8 mouse cellular contexts compared by ENCODE assay signal in the genomic region with DNA sequence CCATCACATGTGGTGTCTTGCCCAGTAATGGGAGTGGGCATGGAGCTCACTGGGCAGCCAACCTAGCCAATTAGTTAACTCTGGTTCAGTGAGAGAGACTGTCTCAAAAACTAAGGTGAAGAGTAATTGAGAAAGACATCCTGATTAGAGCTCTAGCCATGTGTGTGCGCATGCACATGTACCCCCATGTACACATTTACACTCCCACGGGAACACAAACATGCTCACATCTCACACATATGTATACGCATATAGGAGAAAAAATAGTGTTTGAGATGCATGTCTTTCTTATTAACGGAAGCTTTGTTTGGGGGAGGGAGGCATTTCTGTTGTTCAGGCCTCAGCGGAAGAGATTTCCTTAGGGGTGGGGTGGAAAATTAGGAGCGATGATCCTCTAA.
DNase-seq lines count a peak whose midpoint lies in the region; ATAC-seq lines count a peak whose summit lies in the region.

No protein-coding gene starts in this region.

- H3K4me2 ChIP-seq in kidney, embryonic 14.5 days (replicated peaks; ENCODE audit: low read depth, low read length): peak overlapping the region; percentile 78
- H3K4me2 ChIP-seq in embryonic facial prominence, embryonic 12.5 days (replicated peaks): peak overlapping the region; percentile 68
- peak overlapping the region; percentile 75 for H3K4me2 ChIP-seq in hindbrain, embryonic 14.5 days (replicated peaks)
- H3K4me2 ChIP-seq in midbrain, embryonic 13.5 days (replicated peaks): peak overlapping the region; percentile 57

- 0 out of 2 replicates have a peak, but pooled peaks have one; percentile 16 for ATAC-seq in kidney, embryonic 14.5 days (ENCODE audit: low FRiP score, low TSS enrichment)
- no peak for ATAC-seq in embryonic facial prominence, embryonic 12.5 days (ENCODE audit: insufficient number of reproducible peaks, insufficient read depth, low FRiP score, low TSS enrichment)
- ATAC-seq in hindbrain, embryonic 14.5 days (ENCODE audit: low FRiP score): peak; percentile 5; the same call in 1 of the 2 replicates
- peak; percentile 46 for ATAC-seq in midbrain, embryonic 13.5 days

- peak overlapping the region; percentile 38 for H3K4me3 ChIP-seq in kidney, embryonic 14.5 days (ENCODE audit: low read length)
- H3K4me3 ChIP-seq in embryonic facial prominence, embryonic 12.5 days: peak overlapping the region; percentile 34
- H3K4me3 ChIP-seq in hindbrain, embryonic 14.5 days (replicated peaks; ENCODE audit: low read length): peak overlapping the region; percentile 36
- peak overlapping the region; percentile 35 for H3K4me3 ChIP-seq in midbrain, embryonic 13.5 days (replicated peaks)

- H3K4me1 ChIP-seq in kidney, embryonic 14.5 days (ENCODE audit: control insufficient read depth, insufficient read depth, low read length): peaks cover 5% of the 10 kb centered on the region; the same call in 1 of the 2 replicates
- peaks cover 10% of the 10 kb centered on the region; the same call in 1 of the 2 replicates for H3K4me1 ChIP-seq in embryonic facial prominence, embryonic 12.5 days
- peaks cover 24% of the 10 kb centered on the region for H3K4me1 ChIP-seq in hindbrain, embryonic 14.5 days (replicated peaks; ENCODE audit: control insufficient read depth, insufficient read depth, low read length)
- H3K4me1 ChIP-seq in midbrain, embryonic 13.5 days (replicated peaks): peaks cover 31% of the 10 kb centered on the region

- H3K36me3 ChIP-seq in kidney, embryonic 14.5 days (ENCODE audit: control insufficient read depth, insufficient read depth, low read length): no peaks in the 10 kb centered on the region
- no peaks in the 10 kb centered on the region for H3K36me3 ChIP-seq in embryonic facial prominence, embryonic 12.5 days
- H3K36me3 ChIP-seq in hindbrain, embryonic 14.5 days (replicated peaks; ENCODE audit: control insufficient read depth, insufficient read depth): no peaks in the 10 kb centered on the region
- H3K36me3 ChIP-seq in midbrain, embryonic 13.5 days: no peaks in the 10 kb centered on the region

- DNase-seq in kidney, postnatal 4 days: no peak
- DNase-seq in hindbrain, embryonic 14.5 days (ENCODE audit: low spot score): peak; percentile 49
- no peak for DNase-seq in urinary bladder, adult 2 months (ENCODE audit: low spot score)
- DNase-seq in right cerebral cortex, postnatal 25 days: no peak
- DNase-seq in ovary, postnatal 14 days (ENCODE audit: low spot score): no peak

- WGBS in kidney, embryonic 14.5 days: 42% methylated on average over 6 of the region's 6 CpGs
- WGBS in embryonic facial prominence, embryonic 12.5 days: 39% methylated on average over 6 of the region's 6 CpGs
- 29% methylated on average over 6 of the region's 6 CpGs for WGBS in hindbrain, embryonic 14.5 days
- WGBS in midbrain, embryonic 13.5 days: 27% methylated on average over 6 of the region's 6 CpGs

- H3K27ac ChIP-seq in kidney, embryonic 14.5 days (ENCODE audit: low read depth, low read length): no peak overlapping the region
- no peak overlapping the region for H3K27ac ChIP-seq in embryonic facial prominence, embryonic 12.5 days
- H3K27ac ChIP-seq in hindbrain, embryonic 14.5 days: peak overlapping the region; percentile 99
- peak overlapping the region; percentile 94 for H3K27ac ChIP-seq in midbrain, embryonic 13.5 days

- H3K27me3 ChIP-seq in kidney, embryonic 14.5 days (ENCODE audit: control insufficient read depth, insufficient read depth, low read length): no peaks in the 10 kb centered on the region
- 0 out of 2 replicates have a peak, but pooled peaks cover 2% of the 10 kb centered on the region for H3K27me3 ChIP-seq in embryonic facial prominence, embryonic 12.5 days
- H3K27me3 ChIP-seq in hindbrain, embryonic 14.5 days (ENCODE audit: control insufficient read depth, insufficient read depth, low read length): no peaks in the 10 kb centered on the region
- H3K27me3 ChIP-seq in midbrain, embryonic 13.5 days: no peaks in the 10 kb centered on the region

- peak overlapping the region; percentile 53; the same call in 1 of the 2 replicates for H3K9ac ChIP-seq in kidney, embryonic 14.5 days (ENCODE audit: low read depth, low read length)
- peak overlapping the region; percentile 41; the same call in 1 of the 2 replicates for H3K9ac ChIP-seq in embryonic facial prominence, embryonic 12.5 days
- peak overlapping the region; percentile 74 for H3K9ac ChIP-seq in hindbrain, embryonic 14.5 days
- peak overlapping the region; percentile 68; the same call in 1 of the 2 replicates for H3K9ac ChIP-seq in midbrain, embryonic 13.5 days (replicated peaks)

- no peaks in the 10 kb centered on the region for H3K9me3 ChIP-seq in kidney, embryonic 14.5 days (ENCODE audit: control insufficient read depth, low read length)
- 0 out of 2 replicates have a peak, but pooled peaks cover 4% of the 10 kb centered on the region for H3K9me3 ChIP-seq in embryonic facial prominence, embryonic 12.5 days
- H3K9me3 ChIP-seq in hindbrain, embryonic 14.5 days (ENCODE audit: control insufficient read depth, low read length): no peaks in the 10 kb centered on the region
- no peaks in the 10 kb centered on the region for H3K9me3 ChIP-seq in midbrain, embryonic 13.5 days

Comparison
In these comparisons a context has a peak if more than half of its experiments do, and no peak if none do; other contexts are left out.
1. H3K27ac ChIP-seq: peak in hindbrain, embryonic 14.5 days (single experiment) and midbrain, embryonic 13.5 days (single experiment); none in kidney, embryonic 14.5 days (single experiment) and embryonic facial prominence, embryonic 12.5 days (single experiment).
2. Peak in every context shown above with its lines, with median percentiles within 50 percentile points of each other: H3K4me2 ChIP-seq, H3K4me3 ChIP-seq and H3K9ac ChIP-seq.